Mouse (Mus musculus) CD8-positive naive resting alpha-beta T cell, adult 2 months (primary cell): ENCODE measurements around the gene Efnb3.
A peak's percentile ranks its signal among the peaks of the same experiment; 100 is the strongest.
"Not testable (repeated sequence)": the region's sequence is repeated elsewhere in the genome, so short reads cannot be mapped to it uniquely, and the experiment has no call there.

Experiments used
- DNase-seq, 2 experiments: peaks; one replicate each; pipeline ENCODE4 v3.0.0; 2022; ENCODE audit warnings: low read depth in 2 of 2, low spot score in 2 of 2

Gene Efnb3

GRCm38 (mm10) chr11:69552622-69553340 lies 7.2 kb downstream of the Efnb3 start:
- DNase-seq: no peak

DNA sequence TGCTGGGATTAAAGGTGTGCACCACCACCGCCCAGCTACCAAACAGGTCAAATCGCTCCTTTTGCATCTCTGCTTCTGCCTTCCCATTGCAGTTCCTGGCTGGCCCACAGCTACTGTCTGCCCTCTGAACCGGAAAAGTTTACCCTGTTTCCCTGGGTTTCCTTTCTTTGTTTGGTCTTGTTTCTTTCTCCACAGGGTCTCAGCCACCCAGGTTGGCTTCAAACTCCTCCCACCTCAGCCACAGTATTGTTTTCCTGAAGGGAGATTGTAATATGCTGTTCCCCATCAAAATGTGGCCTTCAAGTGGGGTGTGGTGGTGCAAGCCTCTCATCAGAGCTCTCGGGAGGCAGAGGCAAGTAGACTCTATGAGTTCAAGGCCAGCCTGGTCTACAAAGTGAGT lies 8.7 kb downstream of the Efnb3 start:
- no peak for DNase-seq

DNA sequence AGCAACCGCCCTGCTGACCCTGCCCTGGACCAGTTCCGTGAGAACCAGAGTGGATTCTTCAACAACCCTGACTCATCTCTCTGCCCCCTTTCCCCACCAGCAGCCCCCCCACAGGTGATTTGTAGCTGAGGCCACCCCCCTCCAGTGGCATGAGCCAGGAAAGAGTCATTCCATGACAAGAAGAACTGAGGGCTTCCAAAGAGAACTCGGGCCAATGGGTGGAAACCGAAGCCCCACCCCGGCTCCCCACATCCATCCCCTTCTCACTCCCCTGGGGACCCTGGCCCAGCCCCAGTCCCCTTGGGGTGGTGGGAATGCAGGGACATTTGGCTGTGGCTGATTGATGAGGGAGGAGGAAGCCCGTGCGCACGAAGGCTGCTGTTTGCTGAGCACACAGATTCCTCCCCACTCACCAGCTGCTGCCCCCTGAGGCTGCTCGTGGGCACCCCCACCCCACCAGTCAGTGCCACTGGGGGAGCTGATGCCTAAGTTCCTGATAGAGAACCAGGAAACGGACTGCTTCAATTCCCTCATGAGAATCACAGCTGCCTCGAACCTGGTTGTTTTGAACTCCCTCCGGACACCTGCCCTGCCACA lies 10.8 kb downstream of the Efnb3 start, which contains the start of gene Dnah2:
Dnah2 (minus strand) TSS at position 51 of the 597 bp plus-strand sequence.
- no peak for DNase-seq

DNA sequence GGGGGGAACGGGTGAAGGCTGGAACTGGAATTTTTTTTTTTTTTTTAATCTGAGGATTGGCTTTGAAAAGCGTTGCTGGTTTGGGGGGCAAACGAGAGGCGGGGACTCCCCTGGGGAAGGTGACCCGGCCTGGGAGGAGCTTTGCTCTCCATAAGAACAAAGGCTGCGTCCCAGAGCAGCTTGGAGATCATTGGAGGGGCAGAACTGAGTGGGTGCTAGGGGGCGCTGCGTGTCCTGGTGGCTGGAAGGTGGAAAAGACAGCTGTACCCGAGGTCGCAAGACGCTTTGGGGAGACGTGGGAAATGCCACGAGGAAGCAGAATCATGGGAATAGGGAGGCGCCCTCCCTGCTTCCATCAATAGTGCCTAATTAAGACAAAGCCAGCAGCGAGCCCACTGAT lies 12.9 kb downstream of the Efnb3 start:
- DNase-seq: peak in 1 of 2 experiments; percentile 21

GRCm38 (mm10) chr11:69546423-69547053 lies 13.5 kb downstream of the Efnb3 start:
- DNase-seq: peak; percentile 50 to 68

DNA sequence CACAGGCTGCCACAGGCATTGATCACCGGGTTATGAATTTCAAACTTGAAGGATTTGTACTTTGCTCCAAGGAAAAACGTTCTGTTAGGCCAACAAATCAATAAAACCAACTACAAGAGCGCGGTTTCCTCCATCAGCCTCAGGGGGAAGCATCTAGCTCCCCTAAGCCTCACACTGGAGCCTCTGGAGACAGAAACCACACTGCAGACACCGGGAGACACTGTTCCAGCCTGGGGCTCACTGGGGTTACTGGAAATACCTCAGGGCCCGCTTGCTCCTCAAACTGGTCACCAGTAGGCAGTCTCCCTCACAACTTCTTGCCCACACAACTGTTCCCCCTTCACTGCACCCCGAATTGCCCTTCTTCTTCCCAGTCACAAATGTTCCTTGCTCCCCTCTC lies 14.0 kb downstream of the Efnb3 start:
- no peak for DNase-seq

- no peak for DNase-seq
Measured at GRCm38 (mm10) chr11:69543598-69543997, 16.4 kb downstream of the Efnb3 start.

DNA sequence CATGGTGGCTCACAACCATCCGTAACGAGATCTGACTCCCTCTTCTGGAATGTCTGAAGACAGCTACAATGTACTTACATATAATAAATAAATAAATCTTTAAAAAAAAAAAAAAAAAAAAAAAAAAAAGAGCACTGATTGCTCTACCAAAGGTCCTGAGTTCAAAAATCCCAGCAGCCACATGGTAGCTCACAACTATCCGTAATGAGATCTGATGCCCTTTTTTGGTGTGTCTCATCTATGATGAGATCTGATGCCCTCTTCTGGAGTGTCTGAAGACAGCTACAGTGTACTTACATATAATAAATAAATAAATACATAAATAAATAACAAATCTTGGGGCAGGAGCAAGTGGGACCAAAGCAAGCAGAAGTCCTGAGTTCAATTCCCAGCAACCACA lies 18.3 kb downstream of the Efnb3 start:
- not testable (repeated sequence) for DNase-seq

DNA sequence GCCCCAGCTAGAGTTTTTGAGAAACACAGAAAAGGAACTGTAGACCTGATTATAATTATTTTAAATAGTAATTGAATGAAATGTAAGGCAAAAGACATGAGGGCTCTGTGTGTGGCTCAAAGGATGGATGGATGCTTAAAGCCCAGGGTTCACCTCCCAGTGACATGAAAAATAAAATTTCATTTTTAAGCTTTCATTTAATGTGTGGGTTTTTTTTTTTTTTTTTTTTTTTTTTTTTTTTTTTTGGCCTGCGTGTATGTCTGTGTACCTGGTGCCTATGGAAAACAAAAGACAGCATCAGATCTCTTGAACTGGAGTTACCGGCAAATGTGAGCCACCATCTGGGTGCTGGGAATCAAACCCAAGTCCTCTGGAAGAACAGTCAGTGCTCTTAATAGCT lies 19.3 kb downstream of the Efnb3 start:
- DNase-seq: no peak

- DNase-seq: no peak
Measured at GRCm38 (mm10) chr11:69534990-69535389, 25.0 kb downstream of the Efnb3 start.

- no peak for DNase-seq
Measured at GRCm38 (mm10) chr11:69532480-69533150, 27.4 kb downstream of the Efnb3 start.

DNA sequence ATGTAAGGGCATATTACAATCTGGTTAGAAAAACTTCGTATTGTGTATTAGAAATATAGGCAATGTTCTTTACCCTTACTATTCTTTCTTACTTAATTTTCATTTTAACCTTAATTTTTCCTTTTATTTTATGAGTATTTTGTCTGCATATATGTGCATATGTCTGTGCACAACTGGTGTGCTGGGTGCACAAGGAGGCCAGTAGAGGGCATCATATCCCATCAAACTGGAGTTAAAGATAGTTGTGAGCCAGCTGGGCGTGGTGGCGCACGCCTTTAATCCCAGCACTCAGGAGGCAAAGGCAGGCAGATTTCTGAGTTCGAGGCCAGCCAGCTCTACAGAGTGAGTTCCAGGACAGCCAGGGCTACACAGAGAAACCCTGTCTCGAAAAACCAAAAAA lies 29.2 kb downstream of the Efnb3 start:
- not testable (repeated sequence) for DNase-seq

DNA sequence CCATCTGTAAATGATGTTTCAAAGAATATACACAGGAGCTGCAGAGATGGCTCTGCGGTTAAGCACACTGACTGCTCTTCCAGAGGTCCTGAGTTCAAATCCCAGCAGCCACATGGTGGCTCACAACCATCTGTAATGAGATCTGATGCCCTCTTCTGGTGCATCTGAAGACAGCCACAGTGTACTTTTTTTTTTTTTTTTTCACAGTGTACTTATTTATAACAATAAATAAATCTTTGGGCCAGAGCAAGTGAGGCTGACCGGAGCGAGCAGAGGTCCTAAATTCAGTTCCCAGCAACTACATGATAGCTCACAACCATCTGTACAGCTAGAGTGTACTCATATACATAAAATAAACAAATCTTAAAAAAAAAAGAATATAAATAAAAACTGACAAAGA lies 29.7 kb downstream of the Efnb3 start:
- DNase-seq: not testable (repeated sequence)

DNA sequence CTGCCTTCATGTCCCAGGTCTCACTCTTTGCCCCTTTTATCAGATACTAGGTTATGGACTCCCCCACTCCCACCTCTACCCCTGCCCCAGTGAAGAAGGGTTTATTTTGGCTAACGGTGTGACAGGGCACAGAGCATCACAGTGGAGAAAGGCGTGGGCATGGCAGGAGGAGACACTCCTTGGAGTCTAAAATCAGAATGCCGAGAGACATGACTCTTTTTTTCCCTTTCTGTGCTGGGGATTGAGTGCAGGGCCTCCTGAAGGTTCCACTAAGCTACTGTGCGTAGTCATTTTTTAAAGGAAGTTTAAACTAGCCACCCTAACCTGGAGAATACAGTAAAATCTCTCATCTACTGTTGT lies 32.0 kb downstream of the Efnb3 start:
- no peak for DNase-seq

DNA sequence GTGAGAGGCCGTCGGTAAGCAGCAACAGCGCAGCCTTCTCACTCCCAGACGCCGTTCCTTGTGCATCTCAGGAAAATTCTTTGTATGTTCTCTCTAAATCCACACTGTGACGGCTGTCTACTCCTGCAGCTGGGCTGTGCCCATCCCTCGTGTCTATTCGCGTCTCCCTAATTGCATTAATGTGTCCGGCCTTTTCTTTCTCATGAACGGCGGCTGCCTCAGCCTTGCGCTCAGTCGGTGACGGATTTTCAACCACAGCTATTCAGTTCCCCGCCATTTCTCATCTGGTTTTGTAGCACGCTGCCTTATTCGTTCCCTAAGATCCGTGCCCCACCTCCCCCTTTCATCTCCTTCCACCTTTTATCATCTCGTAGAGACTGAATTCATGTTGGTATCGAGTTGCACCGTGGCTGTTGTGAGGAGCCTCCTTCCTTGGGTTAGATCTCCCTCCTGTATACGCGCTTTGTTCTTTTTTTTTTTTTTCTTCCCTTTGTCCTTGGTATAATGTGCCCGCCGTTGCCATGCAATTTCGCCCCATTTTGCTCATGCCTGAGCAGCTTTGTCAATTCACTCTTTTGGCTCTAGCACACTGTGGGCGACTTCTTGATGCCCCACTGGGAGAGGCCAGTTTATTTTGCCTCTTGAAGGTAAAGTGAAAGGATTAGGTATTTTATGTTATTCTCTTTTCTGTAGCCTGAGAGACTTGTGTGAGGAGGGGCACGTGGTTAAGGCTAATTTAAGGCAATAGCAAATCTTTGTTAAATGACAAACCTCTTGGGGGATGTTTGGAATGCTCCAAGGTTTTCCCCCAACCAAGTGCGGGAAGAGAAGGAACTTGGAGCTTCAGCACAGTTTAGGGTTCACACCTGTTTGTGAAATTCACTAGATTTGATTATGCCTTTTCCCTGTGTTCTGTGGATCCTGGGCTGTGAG lies 32.6 kb downstream of the Efnb3 start:
- no peak for DNase-seq

GRCm38 (mm10) chr11:69526631-69527030 lies 33.4 kb downstream of the Efnb3 start:
- no peak for DNase-seq

DNA sequence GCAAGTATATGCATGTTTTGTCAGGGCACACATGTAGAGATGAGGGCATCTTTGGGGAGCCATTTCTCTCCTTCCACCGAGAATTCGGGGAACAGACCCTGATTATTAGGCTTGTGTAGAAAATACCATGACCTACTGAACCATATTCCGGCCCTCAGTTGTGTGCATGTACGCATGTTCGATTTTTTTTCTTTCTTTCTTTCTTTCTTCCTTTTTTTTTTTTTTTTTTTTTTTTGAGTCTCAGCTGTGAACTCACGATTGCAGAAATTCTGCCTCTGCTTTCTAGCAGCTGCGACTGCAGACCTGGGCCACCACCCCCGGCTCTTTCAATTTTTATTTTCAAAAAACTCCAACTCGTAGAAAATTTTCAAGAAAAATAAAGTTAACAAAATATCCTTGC lies 34.3 kb downstream of the Efnb3 start:
- DNase-seq: no peak

GRCm38 (mm10) chr11:69523651-69524050 lies 36.4 kb downstream of the Efnb3 start:
- DNase-seq: no peak

DNA sequence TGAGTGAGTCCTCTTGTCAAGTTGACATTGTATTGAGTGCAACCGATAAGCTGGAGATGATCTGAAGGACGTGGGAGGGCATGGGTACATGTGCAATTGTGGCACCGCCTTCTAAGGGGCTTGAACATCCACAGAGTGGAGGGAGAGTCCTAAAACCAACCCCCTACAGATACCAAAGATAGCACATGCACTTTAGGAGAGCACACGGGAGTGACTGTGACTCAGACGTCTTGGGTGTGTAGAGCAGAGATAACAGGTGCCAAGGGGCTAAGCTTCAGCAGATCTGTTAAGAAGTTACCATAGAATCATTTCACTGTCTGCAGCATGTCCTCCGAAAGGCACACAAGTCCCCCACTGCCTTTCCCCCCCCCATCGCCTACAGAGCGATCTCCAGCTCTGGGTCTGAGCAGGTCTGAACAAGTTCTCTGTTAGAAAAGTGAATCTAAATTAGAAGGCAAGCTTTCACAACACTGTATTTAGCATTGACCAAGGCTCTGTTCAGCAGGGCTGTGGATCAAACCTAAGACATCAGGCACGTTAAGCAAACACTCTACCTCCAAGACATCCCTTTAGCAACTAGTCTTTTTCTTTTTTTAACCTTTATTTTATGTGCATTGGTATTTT lies 38.4 kb downstream of the Efnb3 start:
- no peak for DNase-seq

DNA sequence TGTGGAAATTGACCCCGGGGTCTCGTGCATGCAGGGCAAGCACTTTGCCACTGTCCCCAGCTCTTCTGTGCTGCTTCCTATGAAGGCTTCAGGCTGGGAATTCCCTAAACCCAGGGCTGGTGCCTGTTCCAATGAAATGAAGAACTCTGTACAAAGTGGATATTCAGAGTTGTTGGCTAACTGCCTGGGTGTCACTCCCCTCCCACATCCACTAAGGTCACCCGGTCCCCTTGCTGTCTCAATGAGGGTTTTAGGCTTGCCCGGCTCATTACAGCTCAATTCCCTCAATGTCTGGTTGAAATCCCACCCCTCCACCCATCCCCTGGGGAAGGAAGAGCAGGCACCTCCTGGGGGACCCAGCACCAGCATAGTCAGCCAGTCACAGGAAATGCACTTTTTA lies 40.0 kb downstream of the Efnb3 start:
- no peak for DNase-seq
